Mouse (Mus musculus) CH12.LX (cell line): Measurements from ENCODE around the gene Nrg3. TPM values are rescaled to one million over a fixed set of nuclear protein-coding genes. Genes with fewer than 3 reads are reported as not detected.

ENCODE experiments used
- DNase-seq: peaks from one replicate; pipeline ENCODE4 v3.0.0-alpha.2; 2013; ENCODE audit errors: extremely low read depth
- H3K27ac ChIP-seq: 2 replicates; pipeline ENCODE4 v1.5.1; 2012; ENCODE audit warnings: low read depth, mild to moderate bottlenecking, control low read depth, moderate library complexity; ENCODE audit not compliant: insufficient read depth
- H3K27me3 ChIP-seq: replicated peaks from 2 replicates; pipeline ENCODE3; 2012; ENCODE audit warnings: inconsistent platforms
- H3K36me3 ChIP-seq, 2 experiments: replicated peaks in 1 of 2; 2 replicates each; pipeline versions ENCODE3 to v1.6.1; 2012; ENCODE audit warnings: inconsistent platforms in 1 of 2, low read length in 1 of 2, mild to moderate bottlenecking in 1 of 2, mixed read lengths in 1 of 2, moderate library complexity in 1 of 2; ENCODE audit not compliant: control insufficient read depth in 1 of 2, insufficient read depth in 1 of 2
- H3K4me1 ChIP-seq, 2 experiments: 2 replicates each; pipeline ENCODE4 v1.6.1; 2012; ENCODE audit warnings: inconsistent platforms in 1 of 2, moderate library complexity in 1 of 2; ENCODE audit not compliant: insufficient read depth in 2 of 2, control insufficient read depth in 1 of 2
- H3K4me2 ChIP-seq: 2 replicates; pipeline ENCODE4 v1.6.1; 2012; ENCODE audit warnings: low read depth, mild to moderate bottlenecking, control low read depth; ENCODE audit not compliant: poor library complexity, insufficient read depth, severe bottlenecking
- H3K4me3 ChIP-seq, 3 experiments: fragments of 150-350 bp in 1 of 3; sonication (generic) in 1 of 3; replicated peaks in 1 of 3; 2 replicates each; pipeline versions ENCODE3 to v1.5.1; 2011 to 2012; ENCODE audit warnings: low read depth in 2 of 3, low read length in 2 of 3, mild to moderate bottlenecking in 2 of 3, moderate library complexity in 2 of 3, control low read depth in 1 of 3, improper control_type of control experiment in 1 of 3, inconsistent platforms in 1 of 3, mixed read lengths in 1 of 3; ENCODE audit not compliant: poor library complexity in 1 of 3
- H3K79me2 ChIP-seq: replicated peaks from 2 replicates; pipeline ENCODE4 v1.6.1; 2012; ENCODE audit warnings: mild to moderate bottlenecking, moderate library complexity; ENCODE audit not compliant: control insufficient read depth, poor library complexity, insufficient read depth, severe bottlenecking; ENCODE audit errors: extremely low read depth
- H3K9ac ChIP-seq: 2 replicates; pipeline ENCODE4 v1.6.1; 2012; ENCODE audit warnings: low read depth, mild to moderate bottlenecking, control low read depth, moderate library complexity; ENCODE audit not compliant: insufficient read depth
- H3K9me3 ChIP-seq: replicated peaks from 2 replicates; pipeline ENCODE3; 2012; ENCODE audit warnings: low read length, inconsistent platforms, mixed read lengths
- CHD1 ChIP-seq: IDR thresholded peaks from 2 replicates; pipeline ENCODE4 v1.6.1; 2012; ENCODE audit warnings: low read depth, low read length, improper control_type of control experiment, inconsistent platforms
- CHD2 ChIP-seq: IDR thresholded peaks from 2 replicates; pipeline ENCODE4 v1.6.1; 2011; ENCODE audit warnings: low read length, improper control_type of control experiment
- CTCF ChIP-seq, 2 experiments: IDR thresholded peaks in 1 of 2; conservative IDR thresholded peaks in 1 of 2; 2 replicates each; pipeline ENCODE4 v1.5.1; 2011 to 2012; ENCODE audit warnings: low read depth in 2 of 2, low read length in 2 of 2, improper control_type of control experiment in 1 of 2, inconsistent platforms in 1 of 2, mild to moderate bottlenecking in 1 of 2, moderate library complexity in 1 of 2
- E2F4 ChIP-seq: IDR thresholded peaks from 2 replicates; pipeline ENCODE4 v1.6.1; 2011; ENCODE audit warnings: low read depth, low read length, improper control_type of control experiment; ENCODE audit not compliant: insufficient replicate concordance
- ELF1 ChIP-seq: IDR thresholded peaks from 2 replicates; pipeline ENCODE4 v1.6.1; 2014; ENCODE audit warnings: low read depth, mild to moderate bottlenecking, inconsistent platforms, low read length, improper control_type of control experiment
- GABPA ChIP-seq: IDR thresholded peaks from 2 replicates; pipeline ENCODE4 v1.6.1; 2012; ENCODE audit warnings: low read depth, low read length, improper control_type of control experiment, inconsistent platforms; ENCODE audit not compliant: insufficient replicate concordance
- HCFC1 ChIP-seq: IDR thresholded peaks from 2 replicates; pipeline ENCODE4 v1.6.1; 2012; ENCODE audit warnings: low read depth, mild to moderate bottlenecking, inconsistent platforms, low read length, improper control_type of control experiment
- IRF4 ChIP-seq: IDR thresholded peaks from 2 replicates; pipeline ENCODE4 v1.6.1; 2014; ENCODE audit warnings: low read depth, mild to moderate bottlenecking, inconsistent platforms, low read length, improper control_type of control experiment
- KAT2A ChIP-seq: IDR thresholded peaks from 2 replicates; pipeline ENCODE4 v1.6.1; 2012; ENCODE audit warnings: low read length, improper control_type of control experiment, inconsistent platforms; ENCODE audit not compliant: insufficient replicate concordance
- MAFK ChIP-seq: IDR thresholded peaks from 2 replicates; pipeline ENCODE4 v1.6.1; 2011; ENCODE audit warnings: low read length, improper control_type of control experiment; ENCODE audit not compliant: insufficient replicate concordance
- MYC ChIP-seq: IDR thresholded peaks from 2 replicates; pipeline ENCODE4 v1.6.1; 2011; ENCODE audit warnings: low read depth, mild to moderate bottlenecking, improper control_type of control experiment, low read length
- NELFE ChIP-seq: IDR thresholded peaks from 2 replicates; pipeline ENCODE4 v1.6.1; 2011; ENCODE audit warnings: low read depth, low read length, improper control_type of control experiment
- POLR2A ChIP-seq: IDR thresholded peaks from 2 replicates; pipeline ENCODE4 v1.6.1; 2011; ENCODE audit warnings: low read depth, mild to moderate bottlenecking, improper control_type of control experiment, low read length
- POLR2AphosphoS2 ChIP-seq: IDR thresholded peaks from 2 replicates; pipeline ENCODE4 v1.6.1; 2011; ENCODE audit warnings: low read depth, low read length, improper control_type of control experiment
- RAD21 ChIP-seq: IDR thresholded peaks from 2 replicates; pipeline ENCODE4 v1.6.1; 2011; ENCODE audit warnings: low read depth, mild to moderate bottlenecking, low read length, improper control_type of control experiment, moderate library complexity
- SMC3 ChIP-seq: IDR thresholded peaks from 2 replicates; pipeline ENCODE4 v1.6.1; 2011; ENCODE audit warnings: low read depth, low read length, improper control_type of control experiment
- UBTF ChIP-seq: IDR thresholded peaks from 2 replicates; pipeline ENCODE4 v1.6.1; 2012; ENCODE audit warnings: low read depth, mild to moderate bottlenecking, inconsistent platforms, low read length, improper control_type of control experiment, moderate library complexity
- ZMIZ1 ChIP-seq: IDR thresholded peaks from 2 replicates; pipeline ENCODE4 v1.6.1; 2012; ENCODE audit warnings: low read depth, mild to moderate bottlenecking, inconsistent platforms, low read length, improper control_type of control experiment
- dilution Hi-C: fragments of 300-500 bp; cut with MboI; formaldehyde crosslinking; loops from 2 replicates; pipeline ENCODE4 v1.14.3; 2020; ENCODE audit warnings: low sequenced_read_pairs; ENCODE audit not compliant: extremely low pct_unique_long_range_greater_than_20kb, extremely low pct_ligation_motif_present
- in situ Hi-C: fragments of 300-500 bp; cut with MboI; formaldehyde crosslinking; loops from 3 replicates; pipeline ENCODE4 v1.14.3; 2019; ENCODE audit warnings: low sequenced_read_pairs, low pct_ligation_motif_present, low pct_unique_long_range_greater_than_20kb, mixed read lengths
- polyA plus RNA-seq: library from polyadenylated mRNA; unstranded; fragments of >175 nt; gene quantifications from 2 replicates; pipeline ENCODE4 v1.2.1, GENCODE M21; 2012; ENCODE audit warnings: low read depth; ENCODE audit not compliant: insufficient read length
- total RNA-seq, 2 experiments: library from RNA; depleted of rRNA; stranded (reverse); fragments of 300-350 nt in 1 of 2; fragments of >200 nt in 1 of 2; gene quantifications; 2 replicates each; pipeline ENCODE4 v1.2.3; 2012 to 2014

Nrg3 gene
- total and polyA plus RNA-seq, 3 experiments = not detected

GRCm38 (mm10) chr14:39261016-39261415, 211.9 kb downstream of the Nrg3 start:
- H3K4me3 ChIP-seq = no peak overlapping the region
- dilution Hi-C loops = no loop called here
- no peaks in the 10 kb centered on the region for H3K27me3 ChIP-seq
- no peak overlapping the region for H3K27ac ChIP-seq
- no peak for DNase-seq
- H3K4me1 ChIP-seq = no peaks in the 10 kb centered on the region
- no peaks in the 10 kb centered on the region for H3K36me3 ChIP-seq
- in situ Hi-C loops = no loop called here
- no peak overlapping the region for H3K9ac ChIP-seq
- H3K9me3 ChIP-seq = peaks cover 31% of the 10 kb centered on the region
- TF ChIP-seq SMC3 = no peak
- no peak for TF ChIP-seq E2F4
- no peak for TF ChIP-seq GABPA
- TF ChIP-seq KAT2A = no peak
- TF ChIP-seq POLR2A = no peak
- TF ChIP-seq POLR2AphosphoS2 = no peak
- no peak for TF ChIP-seq ELF1
- no peak for TF ChIP-seq MYC
- TF ChIP-seq NELFE = no peak
- TF ChIP-seq IRF4 = no peak
- no peak for TF ChIP-seq MAFK
- TF ChIP-seq, all 38 proteins: peak for 0
- Histone ChIP-seq H3K4me2 (no peak overlapping the region), H3K79me2 (no peaks in the 10 kb centered on the region)

GRCm38 (mm10) chr14:39255391-39255790, 217.5 kb downstream of the Nrg3 start:
- dilution Hi-C loops = no loop called here

GRCm38 (mm10) chr14:39240267-39240666, 232.6 kb downstream of the Nrg3 start:
- Histone ChIP-seq H3K4me1 (no peaks in the 10 kb centered on the region), H3K27ac (no peak overlapping the region), H3K4me2 (no peak overlapping the region), H3K27me3 (no peaks in the 10 kb centered on the region), H3K36me3 (no peaks in the 10 kb centered on the region), H3K9me3 (peaks cover 22% of the 10 kb centered on the region), H3K9ac (no peak overlapping the region), H3K79me2 (no peaks in the 10 kb centered on the region), H3K4me3 (no peak overlapping the region)
- no peak for TF ChIP-seq CTCF (conservative IDR thresholded peaks at IDR 0.05 in 1 of 2, IDR thresholded peaks at IDR 0.05 in 1 of 2; ENCODE audit: low read depth in 2 of 2, low read length in 2 of 2)
- no peak for TF ChIP-seq RAD21
- TF ChIP-seq HCFC1 = no peak
- TF ChIP-seq POLR2AphosphoS2 = no peak
- TF ChIP-seq CHD1 = no peak
- TF ChIP-seq UBTF = no peak
- no peak for TF ChIP-seq ZMIZ1
- no peak for TF ChIP-seq CHD2
- dilution Hi-C loops (no loop called here), in situ Hi-C loops (no loop called here)
- no peak for DNase-seq

More at GRCm38 (mm10) chr14:39255391-39255790, 217.5 kb downstream of the Nrg3 start:
- Histone ChIP-seq H3K4me2 (no peak overlapping the region), H3K79me2 (no peaks in the 10 kb centered on the region), H3K36me3 (no peaks in the 10 kb centered on the region), H3K27me3 (no peaks in the 10 kb centered on the region), H3K9ac (no peak overlapping the region), H3K4me3 (no peak overlapping the region), H3K27ac (no peak overlapping the region), H3K4me1 (no peaks in the 10 kb centered on the region), H3K9me3 (peaks cover 28% of the 10 kb centered on the region)
- no peak for DNase-seq
- in situ Hi-C loops = no loop called here
- no peak for TF ChIP-seq CTCF (conservative IDR thresholded peaks at IDR 0.05 in 1 of 2, IDR thresholded peaks at IDR 0.05 in 1 of 2; ENCODE audit: low read depth in 2 of 2, low read length in 2 of 2)
